Mouse (Mus musculus): ENCODE data around the gene Tgfa. TPM values are rescaled to one million over a fixed set of nuclear protein-coding genes. Genes with fewer than 3 reads are reported as not detected.
A peak's percentile ranks its signal among the peaks of the same experiment; 100 is the strongest.

Gene Tgfa
- 10 to 100 TPM; 11.7 to 13.1 TPM for total RNA-seq (2021)
- long read RNA-seq, experiment 1, full-length matches to known transcripts = 19 of 27 reads
- long read RNA-seq, experiment 1, partial matches to known transcripts = 0 of 27 reads
- long read RNA-seq, experiment 1, other reads (novel, unspliced or antisense) = 8 of 27 reads
- long read RNA-seq, experiment 2, full-length matches to known transcripts = 24 of 32 reads
- long read RNA-seq, experiment 2, partial matches to known transcripts = 7 of 32 reads
- long read RNA-seq, experiment 2, other reads (novel, unspliced or antisense) = 1 of 32 reads

- DNase-seq (ENCODE audit: extremely low spot score in 1 of 2, low spot score in 2 of 2) = peak; percentile 56 to 64
- TF ChIP-seq CTCF (IDR thresholded peaks at IDR 0.05) = peak; percentile 69
- intact Hi-C loops (cut with DNase I) = loop anchor here (2.0 to 5.0 kb wide), 2 partner anchors 152 to 170 kb away; partner anchors contain the start of gene Fam136a
These were observed at the start of gene Tgfa for GRCm38 (mm10) chr6:86194941-86195932. Gene Tgfa, plus strand, starts transcription at chr6:86195223.

GRCm38 (mm10) chr6:86148518-86148917 lies 46.5 kb upstream of the Tgfa start:
- TF ChIP-seq CTCF (IDR thresholded peaks at IDR 0.05) = no peak
- no peak overlapping the region for H3K4me3 ChIP-seq
- no peak overlapping the region for H3K27ac ChIP-seq
- intact Hi-C loops (cut with DNase I) = no loop called here
- DNase-seq (ENCODE audit: extremely low spot score in 1 of 2, low spot score in 2 of 2) = no peak

More at GRCm38 (mm10) chr6:86194941-86195932, at the start of gene Tgfa:
- Histone ChIP-seq H3K4me3 (peak within 1 kb of the TSS; percentile 67), H3K27ac (peak within 1 kb of the TSS; percentile 26)

- DNase-seq (ENCODE audit: extremely low spot score in 1 of 2, low spot score in 2 of 2) = no peak
- Histone ChIP-seq H3K27ac (no peak overlapping the region), H3K4me3 (no peak overlapping the region)
- intact Hi-C loops (cut with DNase I) = no loop called here
- no peak for TF ChIP-seq CTCF (IDR thresholded peaks at IDR 0.05)
These were observed 46.0 kb upstream of the Tgfa start for GRCm38 (mm10) chr6:86149001-86149400.

GRCm38 (mm10) chr6:86152676-86153075 lies 42.3 kb upstream of the Tgfa start:
- no peak for DNase-seq (ENCODE audit: extremely low spot score in 1 of 2, low spot score in 2 of 2)
- intact Hi-C loops (cut with DNase I) = no loop called here
- TF ChIP-seq CTCF (IDR thresholded peaks at IDR 0.05) = no peak
- Histone ChIP-seq H3K27ac (no peak overlapping the region), H3K4me3 (no peak overlapping the region)

GRCm38 (mm10) chr6:86153436-86153990 lies 41.5 kb upstream of the Tgfa start:
- no peak overlapping the region for H3K4me3 ChIP-seq
- TF ChIP-seq CTCF (IDR thresholded peaks at IDR 0.05) = no peak
- no peak overlapping the region for H3K27ac ChIP-seq
- intact Hi-C loops (cut with DNase I) = no loop called here
- no peak for DNase-seq (ENCODE audit: extremely low spot score in 1 of 2, low spot score in 2 of 2)

- no peak for DNase-seq (ENCODE audit: extremely low spot score in 1 of 2, low spot score in 2 of 2)
- Histone ChIP-seq H3K27ac (no peak overlapping the region), H3K4me3 (no peak overlapping the region)
- no peak for TF ChIP-seq CTCF (IDR thresholded peaks at IDR 0.05)
- intact Hi-C loops (cut with DNase I) = no loop called here
These were observed 41.0 kb upstream of the Tgfa start for GRCm38 (mm10) chr6:86154006-86154405.

- no peak overlapping the region for H3K27ac ChIP-seq
- no peak overlapping the region for H3K4me3 ChIP-seq
- intact Hi-C loops (cut with DNase I) = no loop called here
- no peak for TF ChIP-seq CTCF (IDR thresholded peaks at IDR 0.05)
- DNase-seq (ENCODE audit: extremely low spot score in 1 of 2, low spot score in 2 of 2) = no peak
These were observed 40.5 kb upstream of the Tgfa start for GRCm38 (mm10) chr6:86154481-86154880.

GRCm38 (mm10) chr6:86157253-86158234 lies 37.5 kb upstream of the Tgfa start:
- TF ChIP-seq CTCF (IDR thresholded peaks at IDR 0.05) = no peak; the same call in 1 of the 2 replicates
- Histone ChIP-seq H3K27ac (no peak overlapping the region), H3K4me3 (no peak overlapping the region)
- intact Hi-C loops (cut with DNase I) = no loop called here
- DNase-seq (ENCODE audit: extremely low spot score in 1 of 2, low spot score in 2 of 2) = no peak

- no peak for TF ChIP-seq CTCF (IDR thresholded peaks at IDR 0.05)
- H3K27ac ChIP-seq = no peak overlapping the region
- DNase-seq (ENCODE audit: extremely low spot score in 1 of 2, low spot score in 2 of 2) = no peak
- intact Hi-C loops (cut with DNase I) = no loop called here
- H3K4me3 ChIP-seq = no peak overlapping the region
These were observed 34.1 kb upstream of the Tgfa start for GRCm38 (mm10) chr6:86160878-86161277.

GRCm38 (mm10) chr6:86161586-86161985 lies 33.4 kb upstream of the Tgfa start:
- Histone ChIP-seq H3K27ac (no peak overlapping the region), H3K4me3 (no peak overlapping the region)
- no peak for TF ChIP-seq CTCF (IDR thresholded peaks at IDR 0.05)
- intact Hi-C loops (cut with DNase I) = no loop called here
- DNase-seq (ENCODE audit: extremely low spot score in 1 of 2, low spot score in 2 of 2) = no peak

- Histone ChIP-seq H3K27ac (no peak overlapping the region), H3K4me3 (no peak overlapping the region)
- no peak for DNase-seq (ENCODE audit: extremely low spot score in 1 of 2, low spot score in 2 of 2)
- intact Hi-C loops (cut with DNase I) = no loop called here
- no peak for TF ChIP-seq CTCF (IDR thresholded peaks at IDR 0.05)
These were observed 31.0 kb upstream of the Tgfa start for GRCm38 (mm10) chr6:86164028-86164427.
